Mouse (Mus musculus): Measurements from ENCODE around the gene Zfp652. TPM values are rescaled to one million over a fixed set of nuclear protein-coding genes. Genes with fewer than 3 reads are reported as not detected.

Gene Zfp652
- polyA plus RNA-seq, 1 experiment from 2014 or later: 11.9 TPM

- Histone ChIP-seq H3K27me3 (ENCODE audit: control insufficient read depth, insufficient read depth, low read length) (peaks cover 42% of the 10 kb centered on the region), H3K36me3 (ENCODE audit: control insufficient read depth, insufficient read depth, low read length) (no peaks in the 10 kb centered on the region), H3K9ac (ENCODE audit: low read length) (peak within 1 kb of the TSS; percentile 67), H3K9me3 (ENCODE audit: control insufficient read depth, low read length) (no peaks in the 10 kb centered on the region), H3K4me3 (ENCODE audit: low read depth, low read length) (peak within 1 kb of the TSS; percentile 67), H3K4me1 (replicated peaks; ENCODE audit: control insufficient read depth, insufficient read depth, low read length) (peaks cover 9% of the 10 kb centered on the region; the same call in 1 of the 2 replicates), H3K27ac (ENCODE audit: low read depth, low read length) (no peak within 1 kb of the TSS), H3K4me2 (ENCODE audit: low read depth, low read length, severe bottlenecking) (peak within 1 kb of the TSS; percentile 97)
- under 1% methylated on average over 69 of the region's 78 CpGs for WGBS
- peak; percentile 94 for DNase-seq (ENCODE audit: low spot score)
- ATAC-seq (replicated peaks; ENCODE audit: low FRiP score): peak; percentile 98
Measured at GRCm38 (mm10) chr11:95824071-95824876, 111.8 kb downstream of the Zfp652 start, which contains the start of gene Phospho1. Phospho1 (plus strand) TSS chr11:95824499.

GRCm38 (mm10) chr11:95824877-95825243, 112.4 kb downstream of the Zfp652 start:
- H3K4me1 ChIP-seq (replicated peaks; ENCODE audit: control insufficient read depth, insufficient read depth, low read length): peaks cover 9% of the 10 kb centered on the region; the same call in 1 of the 2 replicates
- DNase-seq (ENCODE audit: low spot score) (no peak), ATAC-seq (replicated peaks; ENCODE audit: low FRiP score) (peak; percentile 37; the same call in 1 of the 2 replicates)
- peaks cover 48% of the 10 kb centered on the region for H3K27me3 ChIP-seq (ENCODE audit: control insufficient read depth, insufficient read depth, low read length)
- H3K27ac ChIP-seq (ENCODE audit: low read depth, low read length): no peak overlapping the region
- peak overlapping the region; percentile 97 for H3K4me2 ChIP-seq (ENCODE audit: low read depth, low read length, severe bottlenecking)
- H3K36me3 ChIP-seq (ENCODE audit: control insufficient read depth, insufficient read depth, low read length): no peaks in the 10 kb centered on the region
- peak overlapping the region; percentile 67 for H3K4me3 ChIP-seq (ENCODE audit: low read depth, low read length)
- H3K9ac ChIP-seq (ENCODE audit: low read length): peak overlapping the region; percentile 67
- WGBS: 2% methylated on average over 11 of the region's 11 CpGs
- H3K9me3 ChIP-seq (ENCODE audit: control insufficient read depth, low read length): no peaks in the 10 kb centered on the region

GRCm38 (mm10) chr11:95825625-95826024, 113.2 kb downstream of the Zfp652 start:
- no peak overlapping the region for H3K4me2 ChIP-seq (ENCODE audit: low read depth, low read length, severe bottlenecking)

GRCm38 (mm10) chr11:95826317-95827167, 114.1 kb downstream of the Zfp652 start:
- 69% methylated on average over 6 of the region's 6 CpGs for WGBS
- H3K27me3 ChIP-seq (ENCODE audit: control insufficient read depth, insufficient read depth, low read length): peaks cover 65% of the 10 kb centered on the region

More at GRCm38 (mm10) chr11:95825625-95826024, 113.2 kb downstream of the Zfp652 start:
- H3K27me3 ChIP-seq (ENCODE audit: control insufficient read depth, insufficient read depth, low read length): peaks cover 56% of the 10 kb centered on the region
- ATAC-seq (replicated peaks; ENCODE audit: low FRiP score) (no peak), DNase-seq (ENCODE audit: low spot score) (no peak)
- H3K9ac ChIP-seq (ENCODE audit: low read length): no peak overlapping the region
- peaks cover 9% of the 10 kb centered on the region; the same call in 1 of the 2 replicates for H3K4me1 ChIP-seq (replicated peaks; ENCODE audit: control insufficient read depth, insufficient read depth, low read length)
- H3K4me3 ChIP-seq (ENCODE audit: low read depth, low read length): no peak overlapping the region
- no peaks in the 10 kb centered on the region for H3K36me3 ChIP-seq (ENCODE audit: control insufficient read depth, insufficient read depth, low read length)
- no peaks in the 10 kb centered on the region for H3K9me3 ChIP-seq (ENCODE audit: control insufficient read depth, low read length)
- no peak overlapping the region for H3K27ac ChIP-seq (ENCODE audit: low read depth, low read length)
- whole genome bisulfite sequencing: 61% methylated on average over 3 of the region's 3 CpGs

GRCm38 (mm10) chr11:95827168-95827447, 114.6 kb downstream of the Zfp652 start:
- DNase-seq (ENCODE audit: low spot score): no peak
- Histone ChIP-seq H3K9ac (ENCODE audit: low read length) (no peak overlapping the region), H3K36me3 (ENCODE audit: control insufficient read depth, insufficient read depth, low read length) (no peaks in the 10 kb centered on the region), H3K4me2 (ENCODE audit: low read depth, low read length, severe bottlenecking) (no peak overlapping the region), H3K4me3 (ENCODE audit: low read depth, low read length) (no peak overlapping the region), H3K27ac (ENCODE audit: low read depth, low read length) (no peak overlapping the region), H3K9me3 (ENCODE audit: control insufficient read depth, low read length) (no peaks in the 10 kb centered on the region), H3K27me3 (ENCODE audit: control insufficient read depth, insufficient read depth, low read length) (peaks cover 71% of the 10 kb centered on the region), H3K4me1 (replicated peaks; ENCODE audit: control insufficient read depth, insufficient read depth, low read length) (peaks cover 10% of the 10 kb centered on the region; the same call in 1 of the 2 replicates)
- no peak for ATAC-seq (replicated peaks; ENCODE audit: low FRiP score)
- 35% methylated on average over 3 of the region's 3 CpGs for WGBS

More at GRCm38 (mm10) chr11:95826317-95827167, 114.1 kb downstream of the Zfp652 start:
- no peak overlapping the region for H3K4me3 ChIP-seq (ENCODE audit: low read depth, low read length)
- no peak overlapping the region for H3K27ac ChIP-seq (ENCODE audit: low read depth, low read length)
- H3K4me2 ChIP-seq (ENCODE audit: low read depth, low read length, severe bottlenecking): no peak overlapping the region
- peaks cover 10% of the 10 kb centered on the region; the same call in 1 of the 2 replicates for H3K4me1 ChIP-seq (replicated peaks; ENCODE audit: control insufficient read depth, insufficient read depth, low read length)
- no peaks in the 10 kb centered on the region for H3K9me3 ChIP-seq (ENCODE audit: control insufficient read depth, low read length)
- no peak for DNase-seq (ENCODE audit: low spot score)
- ATAC-seq (replicated peaks; ENCODE audit: low FRiP score): no peak
- H3K36me3 ChIP-seq (ENCODE audit: control insufficient read depth, insufficient read depth, low read length): no peaks in the 10 kb centered on the region
- H3K9ac ChIP-seq (ENCODE audit: low read length): no peak overlapping the region

GRCm38 (mm10) chr11:95827464-95828085, 115.1 kb downstream of the Zfp652 start:
- Histone ChIP-seq H3K27me3 (ENCODE audit: control insufficient read depth, insufficient read depth, low read length) (peaks cover 75% of the 10 kb centered on the region), H3K4me3 (ENCODE audit: low read depth, low read length) (no peak overlapping the region), H3K27ac (ENCODE audit: low read depth, low read length) (no peak overlapping the region), H3K9me3 (ENCODE audit: control insufficient read depth, low read length) (no peaks in the 10 kb centered on the region), H3K4me2 (ENCODE audit: low read depth, low read length, severe bottlenecking) (no peak overlapping the region), H3K4me1 (replicated peaks; ENCODE audit: control insufficient read depth, insufficient read depth, low read length) (peaks cover 10% of the 10 kb centered on the region; the same call in 1 of the 2 replicates), H3K9ac (ENCODE audit: low read length) (no peak overlapping the region), H3K36me3 (ENCODE audit: control insufficient read depth, insufficient read depth, low read length) (no peaks in the 10 kb centered on the region)
- DNase-seq (ENCODE audit: low spot score): peak; percentile 80
- no peak for ATAC-seq (replicated peaks; ENCODE audit: low FRiP score)
- 19% methylated on average over 3 of the region's 3 CpGs for WGBS

- 75% methylated on average over 11 of the region's 11 CpGs for WGBS
- DNase-seq (ENCODE audit: low spot score): no peak
Measured at GRCm38 (mm10) chr11:95828181-95828964, 115.9 kb downstream of the Zfp652 start.

More at GRCm38 (mm10) chr11:95828181-95828964, 115.9 kb downstream of the Zfp652 start:
- no peak overlapping the region for H3K27ac ChIP-seq (ENCODE audit: low read depth, low read length)
- ATAC-seq (replicated peaks; ENCODE audit: low FRiP score): no peak
- no peak overlapping the region for H3K9ac ChIP-seq (ENCODE audit: low read length)
- no peak overlapping the region for H3K4me3 ChIP-seq (ENCODE audit: low read depth, low read length)
- no peak overlapping the region for H3K4me2 ChIP-seq (ENCODE audit: low read depth, low read length, severe bottlenecking)
- H3K36me3 ChIP-seq (ENCODE audit: control insufficient read depth, insufficient read depth, low read length): no peaks in the 10 kb centered on the region
- H3K9me3 ChIP-seq (ENCODE audit: control insufficient read depth, low read length): no peaks in the 10 kb centered on the region
- peaks cover 10% of the 10 kb centered on the region; the same call in 1 of the 2 replicates for H3K4me1 ChIP-seq (replicated peaks; ENCODE audit: control insufficient read depth, insufficient read depth, low read length)
- H3K27me3 ChIP-seq (ENCODE audit: control insufficient read depth, insufficient read depth, low read length): peaks cover 78% of the 10 kb centered on the region

Data from forebrain, embryonic 11.5 days (tissue).